Mouse (Mus musculus): ENCODE measurements around the gene 1110032A03Rik. TPM values are rescaled to one million over a fixed set of nuclear protein-coding genes. Genes with fewer than 3 reads are reported as not detected.

1110032A03Rik gene
- polyA plus RNA-seq, 1 experiment from 2014 or later: 36.8 TPM

GRCm38 (mm10) chr9:50753947-50754346 is 21.4 kb downstream of the 1110032A03Rik start:
- Histone ChIP-seq H3K27me3 (ENCODE audit: control insufficient read depth, insufficient read depth, low read length) (no peaks in the 10 kb centered on the region), H3K4me1 (replicated peaks; ENCODE audit: control insufficient read depth, insufficient read depth) (peaks cover 2% of the 10 kb centered on the region; the same call in 1 of the 2 replicates), H3K9ac (ENCODE audit: low read length) (peak overlapping the region; percentile 9; the same call in 1 of the 2 replicates), H3K4me2 (replicated peaks; ENCODE audit: low read depth) (peak overlapping the region; percentile 56), H3K9me3 (ENCODE audit: control insufficient read depth, low read length) (no peaks in the 10 kb centered on the region), H3K36me3 (ENCODE audit: control insufficient read depth, insufficient read depth, low read length) (no peaks in the 10 kb centered on the region), H3K4me3 (ENCODE audit: low read depth, low read length) (peak overlapping the region; percentile 37), H3K27ac (replicated peaks) (no peak overlapping the region)
- no peak for ATAC-seq (ENCODE audit: low FRiP score, low TSS enrichment)
- DNase-seq (ENCODE audit: low spot score): no peak
- 25% methylated on average over 7 of the region's 7 CpGs for WGBS
- TF ChIP-seq CTCF (IDR thresholded peaks at IDR 0.05; ENCODE audit: low read depth) (no peak), EP300 (optimal IDR thresholded peaks at IDR 0.05) (no peak)

GRCm38 (mm10) chr9:50752784-50753615 is 22.3 kb downstream of the 1110032A03Rik start:
- Histone ChIP-seq H3K4me3 (ENCODE audit: low read depth, low read length) (peak overlapping the region; percentile 37), H3K27ac (replicated peaks) (peak overlapping the region; percentile 89), H3K4me1 (replicated peaks; ENCODE audit: control insufficient read depth, insufficient read depth) (peaks cover 2% of the 10 kb centered on the region; the same call in 1 of the 2 replicates), H3K36me3 (ENCODE audit: control insufficient read depth, insufficient read depth, low read length) (no peaks in the 10 kb centered on the region), H3K4me2 (replicated peaks; ENCODE audit: low read depth) (peak overlapping the region; percentile 56), H3K9me3 (ENCODE audit: control insufficient read depth, low read length) (no peaks in the 10 kb centered on the region), H3K27me3 (ENCODE audit: control insufficient read depth, insufficient read depth, low read length) (no peaks in the 10 kb centered on the region), H3K9ac (ENCODE audit: low read length) (peak overlapping the region; percentile 24)
- TF ChIP-seq CTCF (IDR thresholded peaks at IDR 0.05; ENCODE audit: low read depth) (no peak; the same call in 1 of the 2 replicates), EP300 (optimal IDR thresholded peaks at IDR 0.05) (no peak)
- ATAC-seq (ENCODE audit: low FRiP score, low TSS enrichment) (peak; percentile 80), DNase-seq (ENCODE audit: low spot score) (peak; percentile 54)
- WGBS: 53% methylated on average over 17 of the region's 17 CpGs

GRCm38 (mm10) chr9:50752054-50752602 is 23.2 kb downstream of the 1110032A03Rik start, which contains the start of gene Hspb2:
Gene Hspb2 (minus strand): TSS chr9:50752354.
- 47% methylated on average over 14 of the region's 14 CpGs for WGBS
- Histone ChIP-seq H3K27me3 (ENCODE audit: control insufficient read depth, insufficient read depth, low read length) (no peaks in the 10 kb centered on the region), H3K4me1 (replicated peaks; ENCODE audit: control insufficient read depth, insufficient read depth) (peaks cover 2% of the 10 kb centered on the region; the same call in 1 of the 2 replicates), H3K9ac (ENCODE audit: low read length) (peak within 1 kb of the TSS; percentile 24), H3K27ac (replicated peaks) (peak within 1 kb of the TSS; percentile 89), H3K9me3 (ENCODE audit: control insufficient read depth, low read length) (no peaks in the 10 kb centered on the region), H3K36me3 (ENCODE audit: control insufficient read depth, insufficient read depth, low read length) (no peaks in the 10 kb centered on the region), H3K4me3 (ENCODE audit: low read depth, low read length) (peak within 1 kb of the TSS; percentile 37), H3K4me2 (replicated peaks; ENCODE audit: low read depth) (peak within 1 kb of the TSS; percentile 56)
- DNase-seq (ENCODE audit: low spot score) (no peak), ATAC-seq (ENCODE audit: low FRiP score, low TSS enrichment) (peak; percentile 28; the same call in 1 of the 2 replicates)
- TF ChIP-seq EP300 (optimal IDR thresholded peaks at IDR 0.05) (no peak), CTCF (IDR thresholded peaks at IDR 0.05; ENCODE audit: low read depth) (no peak)

GRCm38 (mm10) chr9:50751323-50751722 is 24.0 kb downstream of the 1110032A03Rik start, which contains the start of gene Cryab:
Gene Cryab (plus strand): TSS chr9:50751325.
- peaks cover 2% of the 10 kb centered on the region; the same call in 1 of the 2 replicates for H3K4me1 ChIP-seq (replicated peaks; ENCODE audit: control insufficient read depth, insufficient read depth)
- WGBS: 70% methylated on average over 22 of the region's 22 CpGs
- no peak for DNase-seq (ENCODE audit: low spot score)
- TF ChIP-seq EP300 (optimal IDR thresholded peaks at IDR 0.05) (no peak), CTCF (IDR thresholded peaks at IDR 0.05; ENCODE audit: low read depth) (no peak)
- ATAC-seq (ENCODE audit: low FRiP score, low TSS enrichment): no peak
- peak within 1 kb of the TSS; percentile 56 for H3K4me2 ChIP-seq (replicated peaks; ENCODE audit: low read depth)
- H3K9me3 ChIP-seq (ENCODE audit: control insufficient read depth, low read length): no peaks in the 10 kb centered on the region
- peak within 1 kb of the TSS; percentile 37 for H3K4me3 ChIP-seq (ENCODE audit: low read depth, low read length)
- peak within 1 kb of the TSS; percentile 24 for H3K9ac ChIP-seq (ENCODE audit: low read length)
- H3K27ac ChIP-seq (replicated peaks): peak within 1 kb of the TSS; percentile 89
- no peaks in the 10 kb centered on the region for H3K36me3 ChIP-seq (ENCODE audit: control insufficient read depth, insufficient read depth, low read length)
- H3K27me3 ChIP-seq (ENCODE audit: control insufficient read depth, insufficient read depth, low read length): no peaks in the 10 kb centered on the region

GRCm38 (mm10) chr9:50750706-50751105 is 24.6 kb downstream of the 1110032A03Rik start:
- Histone ChIP-seq H3K4me3 (ENCODE audit: low read depth, low read length) (no peak overlapping the region), H3K4me2 (replicated peaks; ENCODE audit: low read depth) (no peak overlapping the region), H3K4me1 (replicated peaks; ENCODE audit: control insufficient read depth, insufficient read depth) (peaks cover 2% of the 10 kb centered on the region; the same call in 1 of the 2 replicates), H3K36me3 (ENCODE audit: control insufficient read depth, insufficient read depth, low read length) (no peaks in the 10 kb centered on the region), H3K9me3 (ENCODE audit: control insufficient read depth, low read length) (no peaks in the 10 kb centered on the region), H3K27me3 (ENCODE audit: control insufficient read depth, insufficient read depth, low read length) (no peaks in the 10 kb centered on the region), H3K9ac (ENCODE audit: low read length) (no peak overlapping the region), H3K27ac (replicated peaks) (no peak overlapping the region)
- DNase-seq (ENCODE audit: low spot score) (no peak), ATAC-seq (ENCODE audit: low FRiP score, low TSS enrichment) (no peak)
- 60% methylated on average over 6 of the region's 6 CpGs for WGBS
- no peak for TF ChIP-seq CTCF (IDR thresholded peaks at IDR 0.05; ENCODE audit: low read depth)
- TF ChIP-seq EP300 (optimal IDR thresholded peaks at IDR 0.05): no peak
